ENCODE assay signal across 8 mouse cellular contexts in the genomic region with DNA sequence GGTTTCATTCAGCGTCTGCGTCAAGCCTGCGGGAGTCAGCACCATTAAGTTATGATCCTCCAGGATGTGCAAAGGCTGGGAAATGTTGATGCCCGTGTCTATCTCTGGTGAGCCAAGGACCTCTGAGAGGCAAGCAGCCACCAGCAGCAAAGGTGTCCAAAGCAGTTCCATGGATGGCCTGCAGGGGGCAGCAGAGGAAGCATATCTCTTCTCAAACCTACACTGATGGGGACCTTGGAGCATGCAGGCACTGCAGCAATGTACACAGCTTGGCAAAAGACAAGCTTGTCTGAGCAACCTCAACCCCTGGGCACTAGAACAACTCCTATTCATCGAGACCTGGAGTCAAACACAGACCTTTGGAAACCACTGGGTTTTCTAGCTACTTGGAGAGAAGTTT. TPM values are rescaled to one million over a fixed set of nuclear protein-coding genes. Genes with fewer than 3 reads are reported as not detected.
A peak's percentile ranks its signal among the peaks of the same experiment; 100 is the strongest.
DNase-seq lines count a peak whose midpoint lies in the region; ATAC-seq and TF ChIP-seq lines count a peak whose summit lies in the region.

No protein-coding gene starts in this region.

- intact Hi-C loops in gastrocnemius, adult 2 months (cut with DNase I) = loop anchor here (10.0 kb wide), 2 partner anchors 505 to 755 kb away; no protein-coding TSS in a partner anchor
- intact Hi-C loops in gastrocnemius, postnatal 36 days (cut with DNase I) = no loop called here
- intact Hi-C loops in left cerebral cortex, adult 2 months (cut with DNase I) = loop anchor here (1.0 to 10.0 kb wide), 4 partner anchors 65 to 335 kb away; partner anchors contain the start of gene Gpr139

- DNase-seq in gastrocnemius, adult 2 months = no peak
- no peak for DNase-seq in gastrocnemius, postnatal 36 days
- peak; percentile 73 for DNase-seq in adrenal gland, adult 8-10 months
- DNase-seq in embryo, embryonic 10 days (ENCODE audit: low spot score) = peak; percentile 74
- DNase-seq in left cerebral cortex, adult 2 months (ENCODE audit: extremely low spot score in 1 of 2, low spot score in 2 of 2) = peak; percentile 72 to 83
- peak; percentile 8 for DNase-seq in telencephalon, adult 2 months (ENCODE audit: low read depth, low spot score)

- H3K36me3 ChIP-seq in intestine, embryonic 16.5 days (ENCODE audit: control insufficient read depth, insufficient read depth, low read length) = no peaks in the 10 kb centered on the region

- no peaks in the 10 kb centered on the region for H3K27me3 ChIP-seq in intestine, embryonic 16.5 days (replicated peaks; ENCODE audit: control insufficient read depth, insufficient read depth, low read length)

- ATAC-seq in intestine, embryonic 16.5 days = peak; percentile 22; the same call in 1 of the 2 replicates
- ATAC-seq in megakaryocyte progenitor cell, adult 5-6 weeks (replicated peaks; ENCODE audit: poor library complexity) = peak; percentile 72

- TF ChIP-seq CTCF in gastrocnemius, adult 2 months (IDR thresholded peaks at IDR 0.05) = peak; percentile 67
- TF ChIP-seq CTCF in left cerebral cortex, adult 2 months (IDR thresholded peaks at IDR 0.05) = peak; percentile 96

- no peak overlapping the region for H3K27ac ChIP-seq in gastrocnemius, adult 2 months
- no peak overlapping the region for H3K27ac ChIP-seq in intestine, embryonic 16.5 days (ENCODE audit: low read length)
- no peak overlapping the region for H3K27ac ChIP-seq in left cerebral cortex, adult 2 months

- no peak overlapping the region for H3K4me3 ChIP-seq in gastrocnemius, adult 2 months
- no peak overlapping the region for H3K4me3 ChIP-seq in intestine, embryonic 16.5 days (ENCODE audit: low read length)
- no peak overlapping the region for H3K4me3 ChIP-seq in left cerebral cortex, adult 2 months

- no peak overlapping the region for H3K9ac ChIP-seq in intestine, embryonic 16.5 days (ENCODE audit: low read depth, low read length)

- no peaks in the 10 kb centered on the region for H3K4me1 ChIP-seq in intestine, embryonic 16.5 days (ENCODE audit: control insufficient read depth, insufficient read depth, low read length)

- H3K4me2 ChIP-seq in intestine, embryonic 16.5 days (ENCODE audit: low read depth, low read length) = no peak overlapping the region

- no peaks in the 10 kb centered on the region for H3K9me3 ChIP-seq in intestine, embryonic 16.5 days (ENCODE audit: control insufficient read depth, low read length)

- 45% methylated on average over 5 of the region's 5 CpGs for WGBS in intestine, embryonic 16.5 days

RNA-seq across cellular contexts. Expression of gene Acsm5, which starts 0.4 kb away (rescaled TPM):
- total RNA-seq in gastrocnemius, adult 2 months (2021) = under 1 TPM in 1 of 2 experiments, not detected in 1; 0.84 TPM
- under 1 TPM; 0.15 to 0.20 TPM for total RNA-seq in gastrocnemius, postnatal 36 days (2021)
- total RNA-seq in adrenal gland, adult 8-10 months (2022) = 1 to 10 TPM; 4.3 to 5.8 (median 4.8) TPM
- polyA plus RNA-seq in intestine, embryonic 16.5 days (2015; fragmentation: Nextera tagmentation; extraction: Ambion mirVana) = 0.07 TPM in 1 of 2 replicates, not detected in the other
- total RNA-seq in left cerebral cortex, adult 2 months (2021) = under 1 TPM; 0.41 to 0.77 TPM
- total RNA-seq in megakaryocyte progenitor cell, adult 5-6 weeks (2015) = not detected in 2 replicates
- not detected in 2 replicates for total RNA-seq in megakaryocyte progenitor cell, adult 5-6 weeks (2017)

RNA-seq across cellular contexts. Expression of gene Pdilt, which starts 3.6 kb away (rescaled TPM):
- not detected for total RNA-seq in gastrocnemius, adult 2 months (2021)
- total RNA-seq in gastrocnemius, postnatal 36 days (2021) = not detected
- under 1 TPM in 1 of 4 experiments, not detected in 3; 0.70 TPM for total RNA-seq in adrenal gland, adult 8-10 months (2022)
- polyA plus RNA-seq in intestine, embryonic 16.5 days (2015; fragmentation: Nextera tagmentation; extraction: Ambion mirVana) = not detected in 2 replicates
- not detected for total RNA-seq in left cerebral cortex, adult 2 months (2021)
- total RNA-seq in megakaryocyte progenitor cell, adult 5-6 weeks (2015) = not detected in 2 replicates
- total RNA-seq in megakaryocyte progenitor cell, adult 5-6 weeks (2017) = not detected in 2 replicates

RNA-seq across cellular contexts. Expression of gene Acsm2, which starts 34.5 kb away (rescaled TPM):
- not detected for total RNA-seq in gastrocnemius, adult 2 months (2021)
- not detected for total RNA-seq in gastrocnemius, postnatal 36 days (2021)
- total RNA-seq in adrenal gland, adult 8-10 months (2022) = not detected
- polyA plus RNA-seq in intestine, embryonic 16.5 days (2015; fragmentation: Nextera tagmentation; extraction: Ambion mirVana) = not detected in 2 replicates
- not detected for total RNA-seq in left cerebral cortex, adult 2 months (2021)
- total RNA-seq in megakaryocyte progenitor cell, adult 5-6 weeks (2015) = not detected in 2 replicates
- not detected in 2 replicates for total RNA-seq in megakaryocyte progenitor cell, adult 5-6 weeks (2017)

RNA-seq across cellular contexts. Expression of gene Umod, which starts 40.6 kb away (rescaled TPM):
- not detected for total RNA-seq in gastrocnemius, adult 2 months (2021)
- not detected for total RNA-seq in gastrocnemius, postnatal 36 days (2021)
- total RNA-seq in adrenal gland, adult 8-10 months (2022) = not detected
- polyA plus RNA-seq in intestine, embryonic 16.5 days (2015; fragmentation: Nextera tagmentation; extraction: Ambion mirVana) = not detected in 2 replicates
- total RNA-seq in left cerebral cortex, adult 2 months (2021) = not detected
- not detected in 2 replicates for total RNA-seq in megakaryocyte progenitor cell, adult 5-6 weeks (2015)
- not detected in 2 replicates for total RNA-seq in megakaryocyte progenitor cell, adult 5-6 weeks (2017)

Comparison
In these comparisons a context has a peak if more than half of its experiments do, and no peak if none do; other contexts are left out.
1. DNase-seq: peak in adrenal gland, adult 8-10 months (single experiment), embryo, embryonic 10 days (single experiment), left cerebral cortex, adult 2 months (2 of 2) and telencephalon, adult 2 months (single experiment); none in gastrocnemius, adult 2 months (single experiment) and gastrocnemius, postnatal 36 days (0 of 2).